Mouse (Mus musculus) retina, embryonic 14.5 days (tissue): ENCODE results near the gene Olfr1175-ps.

Experiments
- DNase-seq: peaks from one replicate; pipeline ENCODE4 v3.0.0-alpha.2; 2015; ENCODE audit warnings: low spot score

Olfr1175-ps gene

DNA sequence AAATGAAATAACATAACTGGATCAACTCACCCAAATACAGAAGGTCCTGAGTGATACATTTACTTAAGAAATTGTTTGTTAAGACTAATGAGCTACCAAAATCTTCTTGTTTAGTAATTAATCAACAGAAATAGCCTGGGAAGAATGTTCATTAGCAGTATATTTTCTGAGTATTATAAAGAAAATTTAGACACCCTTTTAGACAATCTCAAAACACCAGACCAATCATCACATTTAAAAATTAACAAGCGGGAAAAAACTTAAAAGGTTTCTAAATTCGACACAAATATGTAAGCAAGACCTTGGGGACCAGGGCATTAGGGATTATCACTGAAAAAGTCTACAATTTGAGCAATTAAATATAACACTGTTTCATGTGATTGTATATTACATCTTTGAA lies at the start of gene Olfr1175-ps:
Gene Olfr1175-ps (minus strand): TSS at position 101 of the 400 bp plus-strand sequence.
- no peak for DNase-seq

DNA sequence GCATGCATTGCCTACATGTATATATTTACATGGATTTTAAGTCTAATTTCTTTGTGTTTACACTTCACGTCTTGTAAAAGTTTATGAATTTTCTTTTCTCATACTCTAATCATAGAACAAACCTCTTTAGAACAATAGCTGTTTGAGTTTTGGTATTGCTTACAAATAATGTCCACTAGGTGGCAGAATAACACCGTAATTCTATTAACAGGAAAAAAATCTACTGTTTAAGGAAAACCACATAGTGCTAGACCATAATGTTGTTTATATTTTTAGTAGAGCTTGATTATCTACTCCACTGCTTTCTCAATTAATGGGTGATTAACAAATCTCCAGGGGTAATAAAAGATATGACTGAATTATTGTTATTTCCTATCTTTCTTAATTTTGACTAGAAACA lies 29.3 kb upstream of the Olfr1175-ps start:
- peak; percentile 80 for DNase-seq

DNA sequence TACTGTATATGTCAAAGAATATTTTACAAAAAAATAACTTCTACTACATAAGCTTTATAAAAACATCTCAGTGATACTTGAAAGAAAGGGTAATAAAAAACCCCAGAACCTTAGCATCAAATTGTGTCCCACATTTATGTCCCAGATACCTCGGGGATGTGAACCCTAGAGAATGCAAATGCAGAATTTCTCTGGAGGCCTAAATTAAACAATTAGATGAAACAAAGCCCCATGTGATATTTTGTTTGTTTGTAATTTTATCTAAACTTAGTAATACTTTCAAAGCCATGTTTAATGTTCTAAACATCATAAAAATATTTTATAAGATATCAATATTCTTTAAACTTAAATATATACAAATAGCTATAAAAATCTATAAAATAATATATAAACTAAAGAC lies 19.4 kb upstream of the Olfr1175-ps start, which contains the start of gene Olfr1177-ps:
Gene Olfr1177-ps (minus strand): TSS at position 101 of the 400 bp plus-strand sequence.
- DNase-seq: no peak

DNA sequence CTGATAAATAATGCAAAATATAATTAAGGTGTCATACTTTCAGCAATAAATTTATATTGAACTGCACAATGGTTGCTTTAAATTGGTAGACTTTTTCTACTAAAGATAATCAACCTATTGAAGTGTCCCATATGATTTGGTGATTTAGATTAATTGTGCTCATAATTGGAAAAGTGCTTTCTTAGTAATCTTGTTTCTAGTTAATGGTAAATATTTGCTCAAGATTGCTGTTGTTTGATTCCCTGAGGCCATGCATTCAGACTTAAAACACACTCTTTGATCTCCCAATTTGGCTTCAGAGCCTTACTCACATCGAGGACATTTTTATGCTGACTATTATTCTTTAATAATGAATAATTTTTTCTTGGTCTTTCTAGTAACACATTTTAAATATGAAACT lies 9.4 kb upstream of the Olfr1175-ps start, which contains the start of gene Olfr1176:
Gene Olfr1176 (plus strand): TSS at position 301 of the 400 bp plus-strand sequence.
- DNase-seq: no peak

DNA sequence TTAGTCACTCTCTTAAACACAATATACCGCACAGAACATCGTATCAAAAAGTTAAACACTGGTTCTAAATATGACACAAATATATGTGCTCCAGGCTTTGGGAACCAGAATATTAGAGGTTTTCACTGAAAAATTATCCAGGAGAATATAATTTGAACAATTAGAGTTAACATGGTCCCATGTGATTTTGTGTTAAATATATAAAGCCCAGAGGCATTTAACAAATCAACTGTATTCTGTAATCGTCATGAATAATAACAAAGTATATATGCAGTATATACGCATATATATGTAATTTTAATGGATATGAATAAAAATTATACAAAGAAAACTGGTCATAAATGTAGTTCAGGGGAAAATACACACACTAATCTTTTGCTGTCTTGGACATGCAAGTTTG lies 12.0 kb downstream of the Olfr1175-ps start, which contains the start of gene Olfr1174-ps:
Gene Olfr1174-ps (minus strand): TSS at position 101 of the 400 bp plus-strand sequence.
- no peak for DNase-seq

DNA sequence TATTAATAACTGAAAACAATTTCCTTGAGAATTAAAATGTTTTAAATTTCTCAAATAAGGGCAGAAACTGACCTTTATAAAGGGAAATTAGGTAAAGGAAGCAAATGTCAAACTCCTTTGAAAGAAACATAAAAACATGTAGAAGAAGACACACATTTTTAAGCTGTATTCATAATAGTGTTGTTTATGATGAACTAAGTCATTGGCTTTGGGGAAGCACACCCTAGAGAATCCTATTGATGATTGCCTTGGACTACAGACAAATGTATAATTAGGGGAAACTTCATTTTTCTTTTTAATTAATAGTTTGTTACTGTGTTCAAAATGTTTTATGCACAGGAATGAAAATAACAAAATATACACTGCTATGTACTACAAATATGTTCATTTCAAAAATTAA lies 47.2 kb downstream of the Olfr1175-ps start, which contains the start of gene Olfr1173:
Gene Olfr1173 (minus strand): TSS at position 101 of the 400 bp plus-strand sequence.
- DNase-seq: no peak
